Mouse (Mus musculus) stomach, postnatal 0 days (tissue): ENCODE measurements around the gene Dlk1. TPM values are rescaled to one million over a fixed set of nuclear protein-coding genes. Genes with fewer than 3 reads are reported as not detected.

Source experiments
- ATAC-seq: fragments of 200-750 bp; cut with Nextera tagmentation; 2 replicates; pipeline ENCODE4 v1.8.0; 2017; ENCODE audit not compliant: low FRiP score, low TSS enrichment
- DNase-seq: peaks from one replicate; pipeline ENCODE4 v3.0.0-alpha.2; 2016; ENCODE audit warnings: low spot score
- H3K27ac ChIP-seq: fragments of 300-500 bp; sonication (generic); replicated peaks from 2 replicates; pipeline ENCODE4 v1.5.1; 2014; ENCODE audit warnings: mild to moderate bottlenecking, control low read depth
- H3K27me3 ChIP-seq: fragments of 300-500 bp; sonication (generic); 2 replicates; pipeline ENCODE4 v1.6.1; 2014; ENCODE audit warnings: low read length; ENCODE audit not compliant: control insufficient read depth, insufficient read depth
- H3K36me3 ChIP-seq: fragments of 300-500 bp; sonication (generic); 2 replicates; pipeline ENCODE4 v1.6.1; 2014; ENCODE audit warnings: low read length, mixed read lengths; ENCODE audit not compliant: control insufficient read depth, insufficient read depth
- H3K4me1 ChIP-seq: fragments of 300-500 bp; sonication (generic); replicated peaks from 2 replicates; pipeline ENCODE4 v1.6.1; 2014; ENCODE audit warnings: antibody characterized with exemption; ENCODE audit not compliant: control insufficient read depth, insufficient read depth
- H3K4me2 ChIP-seq: fragments of 300-500 bp; sonication (generic); replicated peaks from 2 replicates; pipeline ENCODE4 v1.6.1; 2014; ENCODE audit warnings: low read depth, mild to moderate bottlenecking, control low read depth, moderate library complexity
- H3K4me3 ChIP-seq: fragments of 300-500 bp; sonication (generic); 2 replicates; pipeline ENCODE4 v1.5.1; 2014; ENCODE audit warnings: low read depth, low read length, control low read depth
- H3K9ac ChIP-seq: fragments of 300-500 bp; sonication (generic); 2 replicates; pipeline ENCODE4 v1.6.1; 2014; ENCODE audit warnings: mild to moderate bottlenecking, low read length, control low read depth, mixed read lengths
- H3K9me3 ChIP-seq: fragments of 300-500 bp; sonication (generic); 2 replicates; pipeline ENCODE4 v1.6.1; 2016; ENCODE audit warnings: low read length; ENCODE audit not compliant: control insufficient read depth
- CTCF ChIP-seq: IDR thresholded peaks from 2 replicates; pipeline ENCODE4 v1.5.1; 2016; ENCODE audit warnings: antibody characterized with exemption, low read depth, mild to moderate bottlenecking, moderate library complexity
- EP300 ChIP-seq: optimal IDR thresholded peaks from 2 replicates; pipeline ENCODE3; 2016; ENCODE audit warnings: antibody characterized with exemption
- WGBS: fragments of 180-500 bp; shearing (Covaris S2); extraction: QIAGEN DNeasy Blood & Tissue Kit; methylation state at CpG from one replicate; pipeline ENCODE4 v1.1.7; 2014; 5-methylcytosine and 5-hydroxymethylcytosine counted together
- polyA plus RNA-seq: library from polyadenylated mRNA; unstranded; fragments of >200 nt; fragmentation: Nextera tagmentation; extraction: Ambion mirVana; gene quantifications from 2 replicates; pipeline ENCODE4 v1.2.1, GENCODE M21; 2015

The Dlk1 gene
- polyA plus RNA-seq, 1 experiment from 2014 or later, result 187 TPM

GRCm38 (mm10) chr12:109412071-109412440 is 40.6 kb upstream of the Dlk1 start:
- H3K27me3 ChIP-seq, result no peaks in the 10 kb centered on the region
- no peak overlapping the region for H3K4me2 ChIP-seq
- 25% methylated on average over 8 of the region's 8 CpGs for WGBS
- no peaks in the 10 kb centered on the region for H3K36me3 ChIP-seq
- peaks cover 19% of the 10 kb centered on the region for H3K4me1 ChIP-seq
- DNase-seq (no peak), ATAC-seq (0 out of 2 replicates have a peak, but pooled peaks have one; percentile 22)
- no peak overlapping the region for H3K4me3 ChIP-seq
- H3K9me3 ChIP-seq, result no peaks in the 10 kb centered on the region
- TF ChIP-seq EP300 (no peak), CTCF (peak; percentile 18; the same call in 1 of the 2 replicates)
- H3K27ac ChIP-seq, result peak overlapping the region; percentile 88
- H3K9ac ChIP-seq, result peak overlapping the region; percentile 35

GRCm38 (mm10) chr12:109412675-109413074 is 39.9 kb upstream of the Dlk1 start:
- Histone ChIP-seq H3K4me3 (no peak overlapping the region), H3K9ac (no peak overlapping the region), H3K27me3 (no peaks in the 10 kb centered on the region), H3K27ac (peak overlapping the region; percentile 88), H3K36me3 (no peaks in the 10 kb centered on the region), H3K4me1 (peaks cover 23% of the 10 kb centered on the region), H3K4me2 (no peak overlapping the region), H3K9me3 (no peaks in the 10 kb centered on the region)
- no peak for TF ChIP-seq EP300
- TF ChIP-seq CTCF, result no peak
- ATAC-seq, result no peak; the same call in 1 of the 2 replicates
- no peak for DNase-seq
- WGBS, result 27% methylated on average over 5 of the region's 5 CpGs

- ATAC-seq, result no peak
- TF ChIP-seq EP300, result no peak
- no peak for TF ChIP-seq CTCF
- no peak for DNase-seq
- whole genome bisulfite sequencing, result 67% methylated on average over 4 of the region's 4 CpGs
- Histone ChIP-seq H3K9ac (no peak overlapping the region), H3K4me3 (no peak overlapping the region), H3K27me3 (no peaks in the 10 kb centered on the region), H3K36me3 (no peaks in the 10 kb centered on the region), H3K4me2 (no peak overlapping the region), H3K9me3 (no peaks in the 10 kb centered on the region), H3K4me1 (peaks cover 26% of the 10 kb centered on the region), H3K27ac (peak overlapping the region; percentile 88)
These were observed 39.3 kb upstream of the Dlk1 start for GRCm38 (mm10) chr12:109413321-109413720.

GRCm38 (mm10) chr12:109416681-109417080 is 35.9 kb upstream of the Dlk1 start:
- Histone ChIP-seq H3K4me1 (peaks cover 23% of the 10 kb centered on the region), H3K4me2 (no peak overlapping the region), H3K27ac (peak overlapping the region; percentile 84), H3K27me3 (no peaks in the 10 kb centered on the region), H3K9me3 (no peaks in the 10 kb centered on the region), H3K36me3 (no peaks in the 10 kb centered on the region), H3K4me3 (no peak overlapping the region), H3K9ac (no peak overlapping the region)
- DNase-seq, result no peak
- 62% methylated on average over 5 of the region's 5 CpGs for WGBS
- no peak for ATAC-seq
- TF ChIP-seq CTCF (no peak), EP300 (no peak)

- H3K27me3 ChIP-seq, result no peaks in the 10 kb centered on the region
- H3K9me3 ChIP-seq, result no peaks in the 10 kb centered on the region
- peak overlapping the region; percentile 48; the same call in 1 of the 2 replicates for H3K9ac ChIP-seq
- TF ChIP-seq CTCF (no peak), EP300 (no peak)
- 16% methylated on average over 14 of the region's 14 CpGs for WGBS
- ATAC-seq, result peak; percentile 84
- DNase-seq, result peak; percentile 74
- no peak overlapping the region for H3K4me2 ChIP-seq
- H3K27ac ChIP-seq, result peak overlapping the region; percentile 84
- H3K4me3 ChIP-seq, result no peak overlapping the region
- H3K4me1 ChIP-seq, result peaks cover 17% of the 10 kb centered on the region
- H3K36me3 ChIP-seq, result no peaks in the 10 kb centered on the region
These were observed 35.0 kb upstream of the Dlk1 start for GRCm38 (mm10) chr12:109417476-109418201.

- 47% methylated on average over 12 of the region's 12 CpGs for WGBS
- no peaks in the 10 kb centered on the region for H3K27me3 ChIP-seq
- no peaks in the 10 kb centered on the region for H3K9me3 ChIP-seq
- H3K36me3 ChIP-seq, result no peaks in the 10 kb centered on the region
- ATAC-seq (no peak), DNase-seq (peak; percentile 49)
- H3K27ac ChIP-seq, result no peak overlapping the region; the same call in 1 of the 2 replicates
- no peak overlapping the region for H3K4me3 ChIP-seq
- no peak overlapping the region for H3K9ac ChIP-seq
- TF ChIP-seq CTCF, result no peak
- TF ChIP-seq EP300, result no peak
- H3K4me2 ChIP-seq, result no peak overlapping the region
- H3K4me1 ChIP-seq, result peaks cover 15% of the 10 kb centered on the region
These were observed 32.6 kb upstream of the Dlk1 start for GRCm38 (mm10) chr12:109420006-109420405.
